Mouse (Mus musculus): ENCODE measurements around the gene Cel. TPM values are rescaled to one million over a fixed set of nuclear protein-coding genes. Genes with fewer than 3 reads are reported as not detected.

Gene Cel
- total and polyA plus RNA-seq, 3 experiments: not detected

DNA sequence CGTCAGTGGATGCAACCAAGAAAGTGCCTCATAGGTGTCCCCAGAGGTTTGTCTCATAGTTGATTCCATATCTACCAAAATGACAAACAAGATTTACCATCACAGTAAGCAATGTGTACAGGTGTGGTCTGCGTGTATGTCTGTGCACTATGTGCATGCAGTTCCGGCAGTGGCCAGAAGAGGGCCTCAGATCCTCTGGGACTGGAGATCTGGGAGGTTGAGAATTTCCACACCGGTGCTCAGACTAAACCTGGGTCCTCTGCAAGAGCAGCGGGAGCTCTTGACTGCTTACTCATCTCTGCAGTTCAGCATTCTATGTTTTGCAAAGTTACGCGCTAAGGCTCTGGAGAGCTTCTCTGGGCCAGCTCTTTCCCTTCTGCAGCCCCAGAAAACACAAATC lies 33.8 kb upstream of the Cel start:
- peak; percentile 88 for DNase-seq (ENCODE audit: low read depth, low spot score)
- no peaks in the 10 kb centered on the region for H3K27me3 ChIP-seq (ENCODE audit: control insufficient read depth in 1 of 2, insufficient read depth in 2 of 2, low read length in 2 of 2)
- H3K4me1 ChIP-seq (ENCODE audit: control insufficient read depth in 1 of 2, insufficient read depth in 2 of 2, low read length in 2 of 2): peaks cover 37 to 61% of the 10 kb centered on the region in 2 experiments
- TF ChIP-seq HCFC1 (IDR thresholded peaks at IDR 0.05; ENCODE audit: low read depth, low read length) (no peak), ETS1 (IDR thresholded peaks at IDR 0.05; ENCODE audit: low read depth, low read length) (peak; percentile 50), JUND (IDR thresholded peaks at IDR 0.05; ENCODE audit: low read depth, low read length) (no peak), MAZ (IDR thresholded peaks at IDR 0.05; ENCODE audit: low read depth, low read length) (no peak), CHD1 (IDR thresholded peaks at IDR 0.05; ENCODE audit: low read depth, low read length) (no peak), MYC (IDR thresholded peaks at IDR 0.05; ENCODE audit: low read depth, low read length) (0 out of 2 replicates have a peak, but pooled peaks have one; percentile 30), UBTF (IDR thresholded peaks at IDR 0.05; ENCODE audit: borderline replicate concordance, insufficient read depth, low read depth, low read length) (no peak), RAD21 (IDR thresholded peaks at IDR 0.05; ENCODE audit: low read depth, low read length) (peak; percentile 57), TCF12 (IDR thresholded peaks at IDR 0.05; ENCODE audit: low read depth, low read length) (peak; percentile 36), NRF1 (IDR thresholded peaks at IDR 0.05; ENCODE audit: insufficient read depth, low read depth, low read length, poor library complexity, severe bottlenecking) (no peak), ZKSCAN1 (IDR thresholded peaks at IDR 0.05; ENCODE audit: low read depth, low read length) (no peak), ZC3H11A (IDR thresholded peaks at IDR 0.05; ENCODE audit: low read depth, low read length) (peak; percentile 47; the same call in 1 of the 2 replicates), SMC3 (IDR thresholded peaks at IDR 0.05; ENCODE audit: low read depth, low read length) (peak; percentile 68), EP300 (IDR thresholded peaks at IDR 0.05; ENCODE audit: low read depth in 1 of 2, low read length in 2 of 2) (peak in 1 of 2 experiments; percentile 28; a peak in 2 of 4 replicates), POLR2A (IDR thresholded peaks at IDR 0.05; ENCODE audit: control insufficient read depth in 1 of 2, insufficient read depth in 1 of 2, low read depth in 1 of 2, low read length in 2 of 2, poor library complexity in 1 of 2) (peak in 1 of 2 experiments; percentile 48; a peak in 1 of 4 replicates), KAT2A (conservative IDR thresholded peaks at IDR 0.05; ENCODE audit: low read depth, low read length) (no peak), RCOR1 (IDR thresholded peaks at IDR 0.05; ENCODE audit: low read depth, low read length) (peak; percentile 11; the same call in 1 of the 2 replicates), CTCF (IDR thresholded peaks at IDR 0.05 in 2 of 3, conservative IDR thresholded peaks at IDR 0.05 in 1 of 3; ENCODE audit: control insufficient read depth in 1 of 3, insufficient read depth in 1 of 3, low read depth in 2 of 3, low read length in 3 of 3, poor library complexity in 1 of 3, severe bottlenecking in 1 of 3) (peak; percentile 77 to 93 (median 79)), TBP (IDR thresholded peaks at IDR 0.05; ENCODE audit: low read depth, low read length) (0 out of 2 replicates have a peak, but pooled peaks have one; percentile 63)
- peaks cover 0 to 58% of the 10 kb centered on the region in 2 experiments; a peak in 2 of 4 replicates for H3K36me3 ChIP-seq (ENCODE audit: control insufficient read depth in 1 of 2, insufficient read depth in 2 of 2, low read length in 2 of 2)
- H3K4me3 ChIP-seq (ENCODE audit: control insufficient read depth in 1 of 2, insufficient read depth in 1 of 2, low read depth in 2 of 2, low read length in 2 of 2): no peak overlapping the region
- H3K9ac ChIP-seq (ENCODE audit: control insufficient read depth, low read depth, low read length, poor library complexity, severe bottlenecking): peak overlapping the region; percentile 71
- H3K27ac ChIP-seq (ENCODE audit: control insufficient read depth, low read depth, low read length): peak overlapping the region; percentile 98
- H3K9me3 ChIP-seq (replicated peaks; ENCODE audit: insufficient read depth, low read length): no peaks in the 10 kb centered on the region
- no peaks in the 10 kb centered on the region; the same call in 1 of the 2 replicates for H3K79me2 ChIP-seq (ENCODE audit: control insufficient read depth, insufficient read depth, low read length, poor library complexity)

DNA sequence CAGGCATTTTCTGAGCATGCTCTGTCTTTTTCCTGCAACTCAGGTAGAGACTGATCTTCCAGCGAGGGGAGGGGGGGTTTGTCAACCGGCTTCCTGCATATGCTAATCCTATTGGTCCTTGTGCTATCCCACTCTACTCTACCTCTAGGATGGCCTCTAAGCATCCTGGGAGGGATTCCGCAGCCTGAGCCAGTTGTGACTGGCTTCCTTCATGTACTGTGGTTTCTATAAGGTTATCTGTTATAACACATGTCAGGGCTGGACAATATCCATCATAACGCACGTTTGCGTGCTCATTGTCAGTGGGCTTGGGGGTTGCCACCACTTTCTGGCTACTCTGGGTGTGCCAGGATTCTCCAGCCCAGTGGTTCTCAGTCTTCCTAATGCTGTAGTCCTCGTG lies 32.8 kb upstream of the Cel start:
- DNase-seq (ENCODE audit: low read depth, low spot score): peak; percentile 72
- H3K9me3 ChIP-seq (replicated peaks; ENCODE audit: insufficient read depth, low read length): no peaks in the 10 kb centered on the region
- no peaks in the 10 kb centered on the region for H3K27me3 ChIP-seq (ENCODE audit: control insufficient read depth in 1 of 2, insufficient read depth in 2 of 2, low read length in 2 of 2)
- peaks cover 0 to 49% of the 10 kb centered on the region in 2 experiments; a peak in 2 of 4 replicates for H3K36me3 ChIP-seq (ENCODE audit: control insufficient read depth in 1 of 2, insufficient read depth in 2 of 2, low read length in 2 of 2)
- no peak overlapping the region; the same call in 1 of the 2 replicates for H3K9ac ChIP-seq (ENCODE audit: control insufficient read depth, low read depth, low read length, poor library complexity, severe bottlenecking)
- peak overlapping the region; percentile 98 for H3K27ac ChIP-seq (ENCODE audit: control insufficient read depth, low read depth, low read length)
- no peak overlapping the region for H3K4me3 ChIP-seq (ENCODE audit: control insufficient read depth in 1 of 2, insufficient read depth in 1 of 2, low read depth in 2 of 2, low read length in 2 of 2)
- H3K79me2 ChIP-seq (ENCODE audit: control insufficient read depth, insufficient read depth, low read length, poor library complexity): no peaks in the 10 kb centered on the region; the same call in 1 of the 2 replicates
- H3K4me1 ChIP-seq (ENCODE audit: control insufficient read depth in 1 of 2, insufficient read depth in 2 of 2, low read length in 2 of 2): peaks cover 29 to 52% of the 10 kb centered on the region in 2 experiments
- TF ChIP-seq MAZ (IDR thresholded peaks at IDR 0.05; ENCODE audit: low read depth, low read length) (no peak), ZMIZ1 (IDR thresholded peaks at IDR 0.05; ENCODE audit: low read depth, low read length) (no peak), GABPA (IDR thresholded peaks at IDR 0.05; ENCODE audit: low read depth, low read length) (no peak), TCF12 (IDR thresholded peaks at IDR 0.05; ENCODE audit: low read depth, low read length) (peak; percentile 71), HCFC1 (IDR thresholded peaks at IDR 0.05; ENCODE audit: low read depth, low read length) (no peak), EP300 (IDR thresholded peaks at IDR 0.05; ENCODE audit: low read depth in 1 of 2, low read length in 2 of 2) (peak; percentile 72 to 85), UBTF (IDR thresholded peaks at IDR 0.05; ENCODE audit: borderline replicate concordance, insufficient read depth, low read depth, low read length) (no peak), BHLHE40 (IDR thresholded peaks at IDR 0.05; ENCODE audit: borderline replicate concordance, low read depth, low read length) (peak; percentile 61; the same call in 1 of the 2 replicates), ELF1 (IDR thresholded peaks at IDR 0.05; ENCODE audit: low read depth, low read length) (no peak), CHD2 (IDR thresholded peaks at IDR 0.05; ENCODE audit: low read length) (no peak), KAT2A (conservative IDR thresholded peaks at IDR 0.05; ENCODE audit: low read depth, low read length) (no peak), GATA1 (IDR thresholded peaks at IDR 0.05; ENCODE audit: low read depth, low read length) (0 out of 2 replicates have a peak, but pooled peaks have one; percentile 33), MAFK (IDR thresholded peaks at IDR 0.05; ENCODE audit: borderline replicate concordance, low read depth, low read length) (no peak), ZC3H11A (IDR thresholded peaks at IDR 0.05; ENCODE audit: low read depth, low read length) (no peak), MYC (IDR thresholded peaks at IDR 0.05; ENCODE audit: low read depth, low read length) (0 out of 2 replicates have a peak, but pooled peaks have one; percentile 38), E2F4 (IDR thresholded peaks at IDR 0.05; ENCODE audit: borderline replicate concordance, low read depth, low read length) (no peak), MYB (IDR thresholded peaks at IDR 0.05; ENCODE audit: low read depth, low read length) (no peak), TBP (IDR thresholded peaks at IDR 0.05; ENCODE audit: low read depth, low read length) (no peak), MAX (IDR thresholded peaks at IDR 0.05; ENCODE audit: low read length) (peak; percentile 49; the same call in 1 of the 2 replicates), ETS1 (IDR thresholded peaks at IDR 0.05; ENCODE audit: low read depth, low read length) (peak; percentile 59)
